Mouse (Mus musculus): ENCODE results near the gene Kansl2. TPM values are rescaled to one million over a fixed set of nuclear protein-coding genes. Genes with fewer than 3 reads are reported as not detected.

Gene Kansl2
- 44.5 TPM for polyA plus RNA-seq (2014; fragmentation: Illumina TruSeq; extraction: RNeasy Lipid Tissue Mini Kit (QIAGEN cat#74804))

GRCm38 (mm10) chr15:98533881-98534627 lies at the start of gene Kansl2:
Gene Kansl2, minus strand, starts transcription at chr15:98534264.

GRCm38 (mm10) chr15:98570873-98571538 lies 36.9 kb upstream of the Kansl2 start, which contains the start of the genes Ccnt1 and 4930415O20Rik:
Gene Ccnt1, minus strand, starts transcription at chr15:98570923.
Gene 4930415O20Rik, plus strand, starts transcription at chr15:98571004.

GRCm38 (mm10) chr15:98492102-98492501 lies 42.0 kb downstream of the Kansl2 start, which contains the start of gene Olfr279:
Gene Olfr279, plus strand, starts transcription at chr15:98492402.

GRCm38 (mm10) chr15:98482701-98483100 lies 51.4 kb downstream of the Kansl2 start, which contains the start of gene Lalba:
Gene Lalba, minus strand, starts transcription at chr15:98482721.

GRCm38 (mm10) chr15:98469596-98469995 lies 64.5 kb downstream of the Kansl2 start, which contains the start of gene OR5BS1P:
Gene OR5BS1P, plus strand, starts transcription at chr15:98469896.

Other genes with a start within 250 kb of the Kansl2 start
- gene Zfp641, start 238.1 kb downstream of the Kansl2 start, polyA plus RNA-seq (2014; fragmentation: Illumina TruSeq; extraction: RNeasy Lipid Tissue Mini Kit (QIAGEN cat#74804)), result 1.7 TPM
- gene Olfr285, start 216.9 kb downstream of the Kansl2 start, polyA plus RNA-seq (2014; fragmentation: Illumina TruSeq; extraction: RNeasy Lipid Tissue Mini Kit (QIAGEN cat#74804)), result not detected
- gene Olfr284, start 193.3 kb downstream of the Kansl2 start, polyA plus RNA-seq (2014; fragmentation: Illumina TruSeq; extraction: RNeasy Lipid Tissue Mini Kit (QIAGEN cat#74804)), result not detected
- not detected for gene Olfr283, start 153.3 kb downstream of the Kansl2 start, polyA plus RNA-seq (2014; fragmentation: Illumina TruSeq; extraction: RNeasy Lipid Tissue Mini Kit (QIAGEN cat#74804))
- not detected for gene Olfr282, start 103.0 kb downstream of the Kansl2 start, polyA plus RNA-seq (2014; fragmentation: Illumina TruSeq; extraction: RNeasy Lipid Tissue Mini Kit (QIAGEN cat#74804))
- gene Olfr281, start 81.7 kb downstream of the Kansl2 start, polyA plus RNA-seq (2014; fragmentation: Illumina TruSeq; extraction: RNeasy Lipid Tissue Mini Kit (QIAGEN cat#74804)), result not detected
- not detected for gene OR5BS1P, start 64.4 kb downstream of the Kansl2 start, polyA plus RNA-seq (2014; fragmentation: Illumina TruSeq; extraction: RNeasy Lipid Tissue Mini Kit (QIAGEN cat#74804))
- gene Lalba, start 51.5 kb downstream of the Kansl2 start, polyA plus RNA-seq (2014; fragmentation: Illumina TruSeq; extraction: RNeasy Lipid Tissue Mini Kit (QIAGEN cat#74804)), result not detected
- gene Olfr279, start 41.9 kb downstream of the Kansl2 start, polyA plus RNA-seq (2014; fragmentation: Illumina TruSeq; extraction: RNeasy Lipid Tissue Mini Kit (QIAGEN cat#74804)), result not detected
- gene Ccnt1, start 36.7 kb upstream of the Kansl2 start, polyA plus RNA-seq (2014; fragmentation: Illumina TruSeq; extraction: RNeasy Lipid Tissue Mini Kit (QIAGEN cat#74804)), result 102 TPM
- not detected for gene 4930415O20Rik, start 36.7 kb upstream of the Kansl2 start, polyA plus RNA-seq (2014; fragmentation: Illumina TruSeq; extraction: RNeasy Lipid Tissue Mini Kit (QIAGEN cat#74804))
- gene Adcy6, start 75.8 kb upstream of the Kansl2 start, polyA plus RNA-seq (2014; fragmentation: Illumina TruSeq; extraction: RNeasy Lipid Tissue Mini Kit (QIAGEN cat#74804)), result 3.8 TPM
- 0.48 TPM for gene Cacnb3, start 96.6 kb upstream of the Kansl2 start, polyA plus RNA-seq (2014; fragmentation: Illumina TruSeq; extraction: RNeasy Lipid Tissue Mini Kit (QIAGEN cat#74804))
- gene Ddx23, start 128.6 kb upstream of the Kansl2 start, polyA plus RNA-seq (2014; fragmentation: Illumina TruSeq; extraction: RNeasy Lipid Tissue Mini Kit (QIAGEN cat#74804)), result 1.9 TPM
- not detected for gene Rnd1, start 143.2 kb upstream of the Kansl2 start, polyA plus RNA-seq (2014; fragmentation: Illumina TruSeq; extraction: RNeasy Lipid Tissue Mini Kit (QIAGEN cat#74804))
- gene Ccdc65, start 173.9 kb upstream of the Kansl2 start, polyA plus RNA-seq (2014; fragmentation: Illumina TruSeq; extraction: RNeasy Lipid Tissue Mini Kit (QIAGEN cat#74804)), result 2.5 TPM
- 0.17 TPM for gene Fkbp11, start 193.9 kb upstream of the Kansl2 start, polyA plus RNA-seq (2014; fragmentation: Illumina TruSeq; extraction: RNeasy Lipid Tissue Mini Kit (QIAGEN cat#74804))
- gene Arf3, start 228.9 kb upstream of the Kansl2 start, polyA plus RNA-seq (2014; fragmentation: Illumina TruSeq; extraction: RNeasy Lipid Tissue Mini Kit (QIAGEN cat#74804)), result 45.6 TPM
- gene Wnt10b, start 243.9 kb upstream of the Kansl2 start, polyA plus RNA-seq (2014; fragmentation: Illumina TruSeq; extraction: RNeasy Lipid Tissue Mini Kit (QIAGEN cat#74804)), result 3.4 TPM

Measured in ovary, adult 10 weeks (tissue).